In the genomic region with DNA sequence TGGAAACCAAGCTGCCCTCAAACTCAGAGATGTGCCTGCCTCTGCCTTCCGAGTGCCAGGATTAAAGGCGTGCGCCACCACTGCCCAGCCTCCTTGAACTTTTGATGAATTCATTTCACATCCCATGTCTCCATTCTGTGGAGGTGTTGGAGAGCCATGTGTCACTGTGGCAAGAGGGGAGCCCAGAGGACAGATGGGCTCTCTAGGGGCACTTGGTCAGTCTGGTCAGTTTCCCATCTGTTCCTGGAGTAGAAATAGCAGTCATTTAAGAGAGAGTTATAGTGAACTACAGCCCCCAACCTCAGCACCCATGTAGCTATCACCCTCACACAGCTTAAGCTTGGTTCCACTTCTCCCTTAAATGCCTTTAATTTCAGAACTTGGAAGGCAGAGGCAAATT, we compare ENCODE assay signal across 21 mouse cellular contexts. TPM values are rescaled to one million over a fixed set of nuclear protein-coding genes. Genes with fewer than 3 reads are reported as not detected.
DNase-seq lines count a peak whose midpoint lies in the region; ATAC-seq and TF ChIP-seq lines count a peak whose summit lies in the region.
"Had no signal": no experiment of that assay in that cellular context is flagged by ENCODE, and none has a peak within 500 bp of the region (broad histone marks: within the 10 kb centered on the region; RNA-seq: fewer than 3 reads in every experiment).

No protein-coding gene starts in this region.

- DNase-seq in cerebellum, adult 2 months = peak; percentile 33 to 54
- DNase-seq in cerebellum, adult 11-12 months = no peak
- DNase-seq in adrenal gland, postnatal 14 days = no peak
- DNase-seq: adrenal gland, adult 2 months; adrenal gland, postnatal 10 days; B cell, adult 2 months; cerebellum, adult 11 months; cerebellum, adult 8-10 months; cerebellum, postnatal 10 days; cerebellum, postnatal 36 days; embryo, embryonic 11 days had no signal

- no peak overlapping the region for H3K9ac ChIP-seq in intestine, postnatal 0 days (ENCODE audit: low read depth, low read length)
- no peak overlapping the region for H3K9ac ChIP-seq in intestine, embryonic 16.5 days (ENCODE audit: low read depth, low read length)
- H3K9ac ChIP-seq: embryonic facial prominence, embryonic 13.5 days; embryonic facial prominence, embryonic 15.5 days; forebrain, embryonic 12.5 days had no signal

- H3K4me1 ChIP-seq in cerebellum, adult 2 months (ENCODE audit: control insufficient read depth, insufficient read depth, low read length) = peaks cover 32% of the 10 kb centered on the region
- 0 out of 2 replicates have a peak, but pooled peaks cover 10% of the 10 kb centered on the region for H3K4me1 ChIP-seq in intestine, postnatal 0 days (replicated peaks; ENCODE audit: control insufficient read depth, insufficient read depth, low read length)
- peaks cover 12% of the 10 kb centered on the region; the same call in 1 of the 2 replicates for H3K4me1 ChIP-seq in intestine, embryonic 16.5 days (ENCODE audit: control insufficient read depth, insufficient read depth, low read length)
- H3K4me1 ChIP-seq: forebrain, embryonic 12.5 days had no signal

- H3K27ac ChIP-seq in cerebellum, adult 2 months (ENCODE audit: insufficient read depth, low read length) = no peak overlapping the region
- H3K27ac ChIP-seq in intestine, postnatal 0 days (ENCODE audit: low read depth, low read length) = peak overlapping the region; percentile 78
- H3K27ac ChIP-seq in intestine, embryonic 16.5 days (ENCODE audit: low read length) = no peak overlapping the region
- H3K27ac ChIP-seq: embryonic facial prominence, embryonic 13.5 days; embryonic facial prominence, embryonic 15.5 days; forebrain, embryonic 10.5 days; forebrain, embryonic 12.5 days had no signal

- no peaks in the 10 kb centered on the region for H3K9me3 ChIP-seq in intestine, postnatal 0 days (ENCODE audit: control insufficient read depth)
- H3K9me3 ChIP-seq in intestine, embryonic 16.5 days (ENCODE audit: control insufficient read depth, low read length) = no peaks in the 10 kb centered on the region
- H3K9me3 ChIP-seq: embryonic facial prominence, embryonic 13.5 days; embryonic facial prominence, embryonic 15.5 days; forebrain, embryonic 10.5 days; forebrain, embryonic 12.5 days had no signal

- no peak overlapping the region for H3K4me3 ChIP-seq in cerebellum, adult 2 months (replicated peaks; ENCODE audit: insufficient read depth, low read depth, low read length)
- no peak overlapping the region for H3K4me3 ChIP-seq in intestine, postnatal 0 days (ENCODE audit: low read depth, low read length)
- no peak overlapping the region for H3K4me3 ChIP-seq in intestine, embryonic 16.5 days (ENCODE audit: low read length)
- H3K4me3 ChIP-seq: embryonic facial prominence, embryonic 13.5 days; embryonic facial prominence, embryonic 15.5 days; erythroblast, embryonic 14.5 days; forebrain, embryonic 10.5 days; forebrain, embryonic 12.5 days had no signal

- no peak for ATAC-seq in intestine, postnatal 0 days
- ATAC-seq in intestine, embryonic 16.5 days = no peak
- ATAC-seq: CD4-positive, CD25-positive, alpha-beta regulatory T cell, adult 4 months; forebrain, embryonic 14.5 days; forebrain, embryonic 16.5 days had no signal

- peak overlapping the region; percentile 18; the same call in 1 of the 2 replicates for H3K4me2 ChIP-seq in intestine, postnatal 0 days (replicated peaks; ENCODE audit: low read depth)
- no peak overlapping the region for H3K4me2 ChIP-seq in intestine, embryonic 16.5 days (ENCODE audit: low read depth, low read length)
- H3K4me2 ChIP-seq: embryonic facial prominence, embryonic 13.5 days; embryonic facial prominence, embryonic 15.5 days; forebrain, embryonic 12.5 days had no signal

- no peaks in the 10 kb centered on the region for H3K27me3 ChIP-seq in cerebellum, adult 2 months (ENCODE audit: control insufficient read depth, insufficient read depth, low read length)
- no peaks in the 10 kb centered on the region for H3K27me3 ChIP-seq in intestine, postnatal 0 days (replicated peaks; ENCODE audit: control insufficient read depth, insufficient read depth, low read length)
- no peaks in the 10 kb centered on the region for H3K27me3 ChIP-seq in intestine, embryonic 16.5 days (replicated peaks; ENCODE audit: control insufficient read depth, insufficient read depth, low read length)
- H3K27me3 ChIP-seq: embryonic facial prominence, embryonic 13.5 days; embryonic facial prominence, embryonic 15.5 days had no signal

- TF ChIP-seq POLR2A in cerebellum, adult 2 months (IDR thresholded peaks at IDR 0.05; ENCODE audit: borderline replicate concordance, insufficient read depth, low read length) = no peak

- H3K36me3 ChIP-seq in intestine, postnatal 0 days (ENCODE audit: control insufficient read depth, insufficient read depth) = no peaks in the 10 kb centered on the region
- H3K36me3 ChIP-seq in intestine, embryonic 16.5 days (ENCODE audit: control insufficient read depth, insufficient read depth, low read length) = no peaks in the 10 kb centered on the region
- H3K36me3 ChIP-seq: embryonic facial prominence, embryonic 13.5 days; embryonic facial prominence, embryonic 15.5 days; forebrain, embryonic 10.5 days; forebrain, embryonic 12.5 days had no signal

- no peak for TF ChIP-seq CTCF in cerebellum, adult 2 months (IDR thresholded peaks at IDR 0.05; ENCODE audit: borderline replicate concordance, insufficient read depth, low read depth, low read length)
- no peak for TF ChIP-seq CTCF in intestine, postnatal 0 days (IDR thresholded peaks at IDR 0.05; ENCODE audit: low read depth)

- 52% methylated on average over 3 of the region's 3 CpGs for WGBS in cerebellum, adult 2 months
- WGBS in intestine, postnatal 0 days = 96% methylated on average over 3 of the region's 3 CpGs
- 91% methylated on average over 3 of the region's 3 CpGs for WGBS in intestine, embryonic 16.5 days

RNA-seq across cellular contexts. Expression of gene Rps6ka1, which starts 8.4 kb away (rescaled TPM):
- 93.6 and 114 TPM in 2 replicates for polyA plus RNA-seq in cerebellum, adult 2 months (2012; rRNA removed)
- 86.2 and 88.8 TPM in 2 replicates for polyA plus RNA-seq in intestine, postnatal 0 days (2015; fragmentation: Nextera tagmentation; extraction: Ambion mirVana)
- polyA plus RNA-seq in intestine, embryonic 16.5 days (2015; fragmentation: Nextera tagmentation; extraction: Ambion mirVana) = 148 and 156 TPM in 2 replicates
- 17.9 and 19.9 TPM in 2 replicates for total RNA-seq in adrenal gland, postnatal 14 days (2021)

Comparison
In these comparisons a context has a peak if more than half of its experiments do, and no peak if none do; other contexts are left out.
1. DNase-seq: peak in cerebellum, adult 2 months (2 of 2); none in cerebellum, adult 11-12 months (single experiment) and adrenal gland, postnatal 14 days (single experiment).